Comparison of ENCODE assay signal across 10 mouse cellular contexts in the genomic region with DNA sequence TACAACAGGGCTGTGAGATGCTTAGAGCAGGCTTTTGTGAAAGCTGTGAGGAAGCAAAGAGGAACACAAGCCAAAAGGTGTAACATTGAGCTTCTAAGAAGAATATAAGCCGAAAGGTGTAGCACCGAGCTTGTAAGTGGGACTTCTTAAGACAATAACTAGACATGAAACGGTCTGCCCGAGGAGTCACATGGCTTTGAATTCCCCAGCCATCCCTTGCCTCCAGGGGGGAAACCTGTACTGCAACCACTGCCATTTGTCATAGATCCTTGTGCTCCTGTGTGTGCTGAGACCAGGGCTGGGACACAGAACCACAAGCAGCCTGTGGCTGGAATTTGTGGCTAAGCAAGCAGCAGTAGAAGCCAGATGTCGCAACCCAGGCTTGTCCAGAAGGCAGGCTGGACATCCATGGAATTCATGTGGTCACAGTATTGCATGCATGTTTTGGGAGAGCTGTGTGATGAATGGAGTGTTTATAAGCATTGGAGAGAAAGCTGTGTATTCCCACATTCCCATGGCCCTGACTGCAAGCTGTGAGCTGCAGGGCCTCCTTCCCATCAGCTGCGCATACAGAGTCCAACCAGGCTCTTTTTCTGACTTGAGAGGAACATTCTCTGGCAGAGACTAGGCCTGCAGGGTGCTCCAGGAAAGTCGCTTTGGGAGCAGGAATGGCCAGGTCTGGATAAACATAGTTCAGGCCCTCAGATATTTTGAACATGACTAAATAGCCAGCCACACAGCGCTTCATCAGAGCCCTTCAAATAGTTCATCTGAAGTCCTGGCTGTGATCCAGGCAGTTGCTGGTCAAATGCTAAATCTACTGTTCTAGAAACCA. TPM values are rescaled to one million over a fixed set of nuclear protein-coding genes. Genes with fewer than 3 reads are reported as not detected.
DNase-seq lines count a peak whose midpoint lies in the region; ATAC-seq and TF ChIP-seq lines count a peak whose summit lies in the region.
"Had no signal": no experiment of that assay in that cellular context is flagged by ENCODE, and none has a peak within 500 bp of the region (broad histone marks: within the 10 kb centered on the region; RNA-seq: fewer than 3 reads in every experiment).

No protein-coding gene starts in this region.

- no peaks in the 10 kb centered on the region for H3K9me3 ChIP-seq in midbrain, embryonic 14.5 days (ENCODE audit: control insufficient read depth, low read length)
- H3K9me3 ChIP-seq: midbrain, embryonic 15.5 days had no signal

- no peaks in the 10 kb centered on the region for H3K27me3 ChIP-seq in cerebellum, adult 2 months (ENCODE audit: control insufficient read depth, insufficient read depth, low read length)
- H3K27me3 ChIP-seq in midbrain, embryonic 14.5 days (ENCODE audit: control insufficient read depth, insufficient read depth, low read length), result no peaks in the 10 kb centered on the region
- H3K27me3 ChIP-seq: midbrain, embryonic 15.5 days had no signal

- H3K27ac ChIP-seq in cerebellum, adult 2 months (ENCODE audit: insufficient read depth, low read length), result 0 out of 2 replicates have a peak overlapping the region, but pooled peaks have one; percentile 4
- H3K27ac ChIP-seq in midbrain, embryonic 14.5 days (replicated peaks; ENCODE audit: low read depth, low read length), result no peak overlapping the region
- H3K27ac ChIP-seq: midbrain, embryonic 15.5 days had no signal

- intact Hi-C loops in heart, postnatal 36 days (cut with DNase I), result loop anchor here (2.0 kb wide), 1 partner anchor 20 kb away; no protein-coding TSS in a partner anchor

- TF ChIP-seq CTCF in cerebellum, adult 2 months (IDR thresholded peaks at IDR 0.05; ENCODE audit: borderline replicate concordance, insufficient read depth, low read depth, low read length), result no peak

- H3K36me3 ChIP-seq in midbrain, embryonic 14.5 days (ENCODE audit: control insufficient read depth, insufficient read depth, low read length), result no peaks in the 10 kb centered on the region
- H3K36me3 ChIP-seq: midbrain, embryonic 15.5 days had no signal

- H3K4me3 ChIP-seq in cerebellum, adult 2 months (replicated peaks; ENCODE audit: insufficient read depth, low read depth, low read length), result no peak overlapping the region
- no peak overlapping the region for H3K4me3 ChIP-seq in midbrain, embryonic 14.5 days (replicated peaks; ENCODE audit: low read depth, low read length)
- H3K4me3 ChIP-seq: midbrain, embryonic 15.5 days had no signal

- no peak for DNase-seq in cerebellum, adult 2 months
- no peak for DNase-seq in cerebellum, adult 9-11 months
- peak; percentile 76 for DNase-seq in gastrocnemius, postnatal 25 days
- peak; percentile 27 to 60 for DNase-seq in heart, postnatal 36 days
- peak; percentile 65 to 87 for DNase-seq in lung, postnatal 4 days
- no peak for DNase-seq in left cerebral cortex, adult 11 months (ENCODE audit: low spot score)
- DNase-seq in layer of hippocampus, adult 9-10 months (ENCODE audit: low spot score), result no peak
- DNase-seq in midbrain, embryonic 14.5 days, result no peak
- DNase-seq: layer of hippocampus, adult 9-11 months had no signal

- H3K4me2 ChIP-seq in midbrain, embryonic 14.5 days (ENCODE audit: low read length), result no peak overlapping the region
- H3K4me2 ChIP-seq: midbrain, embryonic 15.5 days had no signal

- no peak overlapping the region for H3K9ac ChIP-seq in midbrain, embryonic 14.5 days (replicated peaks; ENCODE audit: low read length)
- H3K9ac ChIP-seq: midbrain, embryonic 15.5 days had no signal

- no peak for TF ChIP-seq POLR2A in cerebellum, adult 2 months (IDR thresholded peaks at IDR 0.05; ENCODE audit: borderline replicate concordance, insufficient read depth, low read length)

- no peak for ATAC-seq in midbrain, embryonic 14.5 days (ENCODE audit: low FRiP score, low TSS enrichment)
- ATAC-seq: midbrain, embryonic 15.5 days had no signal

- WGBS in cerebellum, adult 2 months, result 79% methylated on average over 8 of the region's 8 CpGs
- 91% methylated on average over 8 of the region's 8 CpGs for WGBS in midbrain, embryonic 14.5 days

- no peaks in the 10 kb centered on the region for H3K4me1 ChIP-seq in cerebellum, adult 2 months (ENCODE audit: control insufficient read depth, insufficient read depth, low read length)
- H3K4me1 ChIP-seq in midbrain, embryonic 14.5 days (ENCODE audit: control insufficient read depth, insufficient read depth, low read length), result no peaks in the 10 kb centered on the region
- H3K4me1 ChIP-seq: midbrain, embryonic 15.5 days had no signal

RNA-seq across cellular contexts. Expression of gene Pmp22, which starts 13.8 kb away (rescaled TPM):
- polyA plus RNA-seq in cerebellum, adult 2 months (2012; rRNA removed), result 52.5 and 60.8 TPM in 2 replicates
- 10 to 100 TPM; 67.7 to 85.9 TPM for total RNA-seq in gastrocnemius, postnatal 25 days (2021)
- total RNA-seq in heart, postnatal 36 days (2021), result 10 to 100 TPM; 51.5 to 55.6 TPM
- polyA plus RNA-seq in midbrain, embryonic 14.5 days (2014; fragmentation: Nextera tagmentation; extraction: Ambion mirVana), result 15.7 and 26.4 TPM in 2 replicates

RNA-seq across cellular contexts. Expression of gene Tekt3, which starts 53.6 kb away (rescaled TPM):
- not detected in 2 replicates for polyA plus RNA-seq in cerebellum, adult 2 months (2012; rRNA removed)
- total RNA-seq in gastrocnemius, postnatal 25 days (2021), result not detected
- total RNA-seq in heart, postnatal 36 days (2021), result not detected
- not detected in 2 replicates for polyA plus RNA-seq in midbrain, embryonic 14.5 days (2014; fragmentation: Nextera tagmentation; extraction: Ambion mirVana)
- polyA plus RNA-seq: midbrain, embryonic 15.5 days had no signal

Comparison
In these comparisons a context has a peak if more than half of its experiments do, and no peak if none do; other contexts are left out.
1. DNase-seq: peak in gastrocnemius, postnatal 25 days (single experiment), heart, postnatal 36 days (2 of 2) and lung, postnatal 4 days (2 of 2); none in cerebellum, adult 2 months (0 of 2), cerebellum, adult 9-11 months (single experiment), left cerebral cortex, adult 11 months (single experiment), layer of hippocampus, adult 9-10 months (single experiment) and midbrain, embryonic 14.5 days (single experiment).